Mouse (Mus musculus) ovary, adult 18-20 months (tissue): ENCODE results near the gene Gm15093.
"Not testable (repeated sequence)": the region's sequence is repeated elsewhere in the genome, so short reads cannot be mapped to it uniquely, and the experiment has no call there.

Experiments
- DNase-seq: peaks from one replicate; pipeline ENCODE4 v3.0.0; 2022; ENCODE audit warnings: low spot score, mixed read lengths

The Gm15093 gene

DNA sequence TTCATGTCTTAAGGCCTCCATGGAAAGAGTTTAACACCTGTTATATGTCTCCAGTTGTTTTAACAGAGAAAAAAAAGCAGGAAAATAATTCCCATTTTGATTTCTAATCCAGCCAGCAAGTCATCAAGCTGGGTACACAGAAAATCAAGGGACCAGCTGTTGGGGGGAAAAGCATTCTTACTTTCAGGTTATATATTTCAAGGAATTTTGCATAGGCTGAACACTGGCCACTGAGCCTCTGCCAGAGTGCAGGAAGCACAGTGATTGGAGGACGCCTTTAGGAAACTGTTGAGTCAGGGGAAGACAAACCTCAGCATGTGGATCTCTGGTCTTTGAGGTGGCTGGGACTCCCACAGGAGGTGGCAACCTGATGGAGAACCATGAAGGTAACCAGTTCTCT, at the start of gene Gm15093:
TSS of gene Gm15093 (plus strand) at position 301 of the 400 bp plus-strand sequence.
- not testable (repeated sequence) for DNase-seq
